Mouse (Mus musculus): ENCODE data around the gene Rapgef3.

The Rapgef3 gene

DNA sequence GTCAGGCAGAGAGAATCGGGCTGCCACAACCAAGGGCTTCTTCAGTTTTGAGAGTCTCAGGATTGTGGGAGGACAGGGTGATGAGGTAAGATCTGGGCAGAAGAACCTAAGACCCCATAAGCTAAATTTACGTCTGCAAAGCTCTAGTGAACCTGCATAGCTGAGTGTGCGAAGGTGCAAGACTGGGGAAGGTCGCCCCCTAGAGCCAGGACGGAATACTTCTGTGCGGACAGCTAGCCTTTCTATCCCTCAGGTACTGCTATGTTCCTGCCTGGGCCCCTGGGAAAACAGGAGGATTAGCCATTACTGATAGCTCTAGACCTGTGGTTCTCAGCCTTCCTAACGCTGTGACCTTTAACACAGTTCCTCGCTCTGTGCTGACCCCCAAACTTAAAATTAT, 8.7 kb upstream of the Rapgef3 start:
- in situ Hi-C loops (cut with MboI; ENCODE audit: low sequenced_read_pairs): no loop called here

GRCm38 (mm10) chr15:97773961-97774370, 6.2 kb upstream of the Rapgef3 start:
- in situ Hi-C loops (cut with MboI; ENCODE audit: low sequenced_read_pairs): no loop called here

DNA sequence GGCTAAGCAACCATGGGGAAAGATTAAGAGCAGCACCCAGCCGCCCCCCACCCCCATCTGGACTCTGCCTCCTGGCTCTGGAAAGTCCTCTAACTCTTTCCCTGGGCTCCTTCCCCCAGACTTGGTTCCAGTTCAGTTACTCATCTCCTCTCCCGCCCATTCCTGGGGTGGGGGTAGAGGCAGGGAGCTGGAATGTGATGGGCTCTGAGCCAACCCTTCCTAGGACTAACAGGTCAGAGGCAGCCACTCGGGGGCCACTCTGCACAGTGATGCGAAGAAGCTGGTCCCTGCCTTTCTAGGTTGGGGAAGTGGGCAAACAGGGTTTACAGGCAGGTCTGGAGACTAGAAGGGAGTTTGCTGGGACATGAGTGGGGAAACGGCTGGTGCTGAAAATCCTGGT, 5.3 kb upstream of the Rapgef3 start:
- in situ Hi-C loops (cut with MboI; ENCODE audit: low sequenced_read_pairs): no loop called here

- in situ Hi-C loops (cut with MboI; ENCODE audit: low sequenced_read_pairs): no loop called here
These were observed 2.5 kb upstream of the Rapgef3 start for GRCm38 (mm10) chr15:97770280-97770679.

GRCm38 (mm10) chr15:97768192-97768591, 420 bp upstream of the Rapgef3 start:
- in situ Hi-C loops (cut with MboI; ENCODE audit: low sequenced_read_pairs): no loop called here

DNA sequence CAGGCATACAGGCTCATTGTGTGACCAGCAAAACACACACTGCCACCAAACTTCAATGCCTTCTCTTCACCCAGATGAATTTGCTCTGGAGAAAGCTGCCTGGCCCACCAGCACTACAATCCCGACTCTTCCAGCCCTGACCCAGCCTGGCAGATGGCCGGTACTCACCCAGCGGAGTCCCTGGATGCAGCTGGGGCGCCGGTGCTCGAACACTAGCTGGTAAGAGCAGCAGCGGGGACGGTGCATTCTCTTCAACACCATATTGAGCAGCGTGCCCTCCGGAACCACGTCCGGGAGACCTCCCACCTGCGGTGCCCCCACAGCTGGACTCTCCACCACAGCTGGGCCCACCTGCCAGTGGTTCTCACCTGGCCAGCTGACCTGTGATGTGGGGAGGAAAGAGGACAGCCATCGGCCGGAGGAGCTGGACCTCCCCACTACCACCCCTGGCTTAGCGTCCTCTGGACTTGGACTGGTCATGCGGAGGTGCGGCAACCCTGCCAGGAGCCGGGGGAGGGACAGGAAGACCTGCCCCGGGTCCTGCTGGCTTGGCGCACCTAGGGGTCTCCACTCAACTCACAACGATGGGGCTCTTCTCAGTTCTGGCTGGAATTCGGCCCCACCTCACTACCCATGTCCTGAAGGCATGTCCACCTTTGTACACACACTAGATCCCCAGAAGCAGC, 1.0 kb downstream of the Rapgef3 start:
- in situ Hi-C loops (cut with MboI; ENCODE audit: low sequenced_read_pairs): no loop called here

DNA sequence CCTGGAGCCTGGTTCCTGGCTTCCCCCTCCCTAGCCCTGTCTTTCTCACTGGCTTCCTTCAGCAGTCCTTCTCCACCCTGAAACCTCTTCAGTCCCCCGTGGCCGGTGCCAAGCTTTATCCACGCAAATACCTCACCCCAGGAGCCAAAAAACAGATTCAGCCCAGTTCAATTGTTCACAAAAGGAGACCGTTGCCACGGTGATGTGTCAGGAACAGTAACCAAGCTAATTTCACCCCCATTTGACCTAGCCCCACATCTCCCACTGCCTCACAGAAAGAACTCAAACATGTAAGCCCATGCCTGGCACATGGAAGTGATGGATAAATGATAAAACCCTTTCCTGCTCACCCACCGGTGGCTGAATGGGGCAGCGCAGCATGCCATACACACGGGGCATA, 1.6 kb downstream of the Rapgef3 start:
- in situ Hi-C loops (cut with MboI; ENCODE audit: low sequenced_read_pairs): no loop called here

- in situ Hi-C loops (cut with MboI; ENCODE audit: low sequenced_read_pairs): no loop called here
These were observed 2.5 kb downstream of the Rapgef3 start for GRCm38 (mm10) chr15:97765090-97765794.

DNA sequence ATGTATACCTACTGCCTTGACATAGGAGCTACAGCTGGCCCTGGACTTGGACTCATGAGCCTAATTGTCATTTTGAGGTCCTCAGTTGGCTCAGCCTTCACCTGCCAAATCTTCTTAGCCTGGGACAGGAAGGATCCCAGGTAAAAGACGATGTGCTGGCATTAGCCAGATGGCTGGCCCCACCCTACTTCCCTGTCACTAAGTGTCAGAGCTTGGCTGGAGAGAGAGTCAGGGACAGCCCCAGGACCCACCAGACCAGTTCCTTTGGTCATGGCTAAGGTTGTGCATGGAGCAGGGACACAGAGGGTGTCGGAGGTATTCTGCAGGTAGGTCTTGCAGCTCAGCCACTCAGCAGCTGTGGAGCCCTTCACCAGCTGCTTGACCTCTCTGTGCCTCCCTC, 3.2 kb downstream of the Rapgef3 start:
- in situ Hi-C loops (cut with MboI; ENCODE audit: low sequenced_read_pairs): no loop called here

DNA sequence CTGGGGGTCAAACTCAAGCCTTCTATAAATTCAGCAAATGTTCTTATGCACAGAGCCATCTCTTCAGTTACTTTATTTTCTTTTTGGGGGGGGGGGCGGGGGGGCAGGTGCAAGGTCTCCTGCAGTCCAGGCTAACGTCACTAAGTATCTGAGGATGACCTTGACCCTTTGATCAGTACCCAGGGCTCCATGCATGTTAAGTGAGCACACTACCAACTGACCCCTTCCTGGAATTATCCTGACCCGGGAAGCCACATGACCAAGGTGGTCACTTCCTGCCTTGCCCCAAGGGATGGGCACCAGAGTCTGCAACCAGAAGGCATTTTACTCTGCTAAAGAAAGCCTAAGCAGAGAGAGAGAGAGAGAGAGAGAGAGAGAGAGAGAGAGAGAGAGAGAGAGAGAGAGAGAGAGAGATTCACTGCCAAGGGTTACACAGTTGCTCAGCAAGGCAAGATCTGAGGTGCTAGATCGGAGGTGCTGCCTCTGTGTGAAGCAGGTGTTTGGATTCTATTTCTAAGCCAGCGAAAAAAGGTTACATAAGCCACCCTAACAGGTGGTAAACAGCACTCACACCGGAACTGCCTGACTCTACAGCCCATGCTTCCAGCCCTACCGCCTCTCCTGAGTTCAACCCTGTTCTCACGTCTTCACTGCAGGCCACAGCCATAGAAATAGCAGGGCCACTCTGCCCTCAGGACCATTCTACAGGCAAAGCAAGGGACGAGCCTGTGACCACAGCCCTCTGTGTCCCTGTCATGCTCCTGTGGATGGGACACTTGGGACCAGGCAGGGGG, 4.3 kb downstream of the Rapgef3 start:
- in situ Hi-C loops (cut with MboI; ENCODE audit: low sequenced_read_pairs): no loop called here

- in situ Hi-C loops (cut with MboI; ENCODE audit: low sequenced_read_pairs): no loop called here
These were observed 5.0 kb downstream of the Rapgef3 start for GRCm38 (mm10) chr15:97762733-97763132.

DNA sequence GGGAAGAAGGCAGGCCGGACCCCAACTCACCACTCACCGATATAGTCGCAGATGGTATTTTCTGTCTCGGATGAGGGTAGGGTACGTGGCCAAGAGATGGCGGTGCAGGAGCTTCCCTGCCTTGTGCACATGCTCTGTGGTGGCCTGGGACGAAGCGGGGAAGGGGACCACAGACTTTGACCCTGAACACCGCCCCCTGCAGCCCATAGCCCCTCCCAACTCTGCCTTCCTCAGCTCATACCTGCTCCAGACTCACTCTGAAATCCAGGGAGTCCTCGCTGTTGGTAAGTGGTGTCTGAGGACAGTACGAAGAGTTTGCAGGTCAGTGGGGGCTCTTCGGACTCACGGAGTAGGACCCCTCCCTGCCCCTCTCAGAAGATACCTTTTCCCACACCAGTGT, 6.3 kb downstream of the Rapgef3 start:
- in situ Hi-C loops (cut with MboI; ENCODE audit: low sequenced_read_pairs): no loop called here

DNA sequence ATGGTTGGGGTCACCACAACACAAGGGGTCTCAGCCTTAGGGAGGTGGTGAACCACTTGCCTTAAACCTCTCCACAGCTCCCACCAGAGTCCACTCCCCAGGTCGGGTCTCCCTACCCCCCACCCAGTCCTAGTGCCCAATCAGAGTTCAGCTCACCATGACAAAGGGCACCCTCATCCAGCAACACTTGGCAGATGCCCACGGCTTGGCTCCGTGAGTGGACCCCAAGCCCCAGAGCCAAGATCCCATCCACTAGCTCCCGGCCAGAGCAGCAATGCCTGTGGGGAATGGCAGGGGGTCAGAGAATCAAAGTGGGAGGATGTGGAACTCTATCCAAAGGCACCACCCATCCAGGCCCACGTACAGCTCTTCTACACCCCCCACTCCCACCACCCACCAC, 6.8 kb downstream of the Rapgef3 start:
- in situ Hi-C loops (cut with MboI; ENCODE audit: low sequenced_read_pairs): no loop called here

GRCm38 (mm10) chr15:97760006-97760405, 7.8 kb downstream of the Rapgef3 start:
- in situ Hi-C loops (cut with MboI; ENCODE audit: low sequenced_read_pairs): no loop called here

- in situ Hi-C loops (cut with MboI; ENCODE audit: low sequenced_read_pairs): no loop called here
These were observed 12.4 kb downstream of the Rapgef3 start for GRCm38 (mm10) chr15:97755361-97755760.

- in situ Hi-C loops (cut with MboI; ENCODE audit: low sequenced_read_pairs): no loop called here
These were observed 13.3 kb downstream of the Rapgef3 start for GRCm38 (mm10) chr15:97754476-97754875.

GRCm38 (mm10) chr15:97752491-97752890, 15.3 kb downstream of the Rapgef3 start:
- in situ Hi-C loops (cut with MboI; ENCODE audit: low sequenced_read_pairs): no loop called here

- in situ Hi-C loops (cut with MboI; ENCODE audit: low sequenced_read_pairs): no loop called here
These were observed 16.1 kb downstream of the Rapgef3 start for GRCm38 (mm10) chr15:97751676-97752075.

DNA sequence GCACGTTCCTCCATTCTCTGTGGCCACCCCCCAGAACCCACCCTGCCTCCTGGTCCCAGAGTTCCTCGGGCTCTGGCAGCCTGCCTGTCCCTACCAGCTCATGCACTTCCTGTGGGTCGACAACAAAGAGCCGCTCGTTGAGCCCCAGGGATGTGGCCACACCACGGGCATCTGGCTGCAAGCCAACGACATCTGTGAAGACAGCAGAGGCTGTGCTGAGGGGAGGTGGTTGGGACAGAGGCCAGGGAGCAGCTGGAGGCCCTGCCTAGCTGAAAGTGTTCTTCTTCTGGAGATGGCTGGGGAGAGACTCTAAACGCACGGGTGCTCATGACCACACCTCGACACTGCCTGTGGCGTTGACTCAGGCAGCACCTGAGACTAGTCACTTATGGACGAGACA, 17.1 kb downstream of the Rapgef3 start:
- in situ Hi-C loops (cut with MboI; ENCODE audit: low sequenced_read_pairs): no loop called here

- in situ Hi-C loops (cut with MboI; ENCODE audit: low sequenced_read_pairs): no loop called here
These were observed 17.9 kb downstream of the Rapgef3 start for GRCm38 (mm10) chr15:97749841-97750240.

DNA sequence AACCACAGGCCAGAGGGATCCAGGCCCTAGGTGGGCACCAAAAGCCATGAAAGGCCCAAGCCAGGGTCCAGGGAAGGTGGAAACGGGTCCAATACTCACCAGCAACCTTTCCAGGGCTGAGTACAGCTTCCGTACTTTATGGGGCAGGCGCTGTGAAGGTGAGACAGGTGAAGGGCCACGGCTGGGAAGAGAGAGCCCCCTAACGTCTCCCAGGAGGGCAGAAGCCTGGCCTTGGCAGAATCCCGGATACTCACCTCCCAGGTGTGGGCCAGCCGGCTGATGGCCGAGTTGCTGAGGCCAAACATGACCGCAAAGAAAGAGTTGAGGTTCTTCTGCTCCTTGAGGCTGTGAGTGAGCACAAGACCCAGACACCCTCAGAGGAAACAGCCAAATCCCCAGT, 18.4 kb downstream of the Rapgef3 start:
- in situ Hi-C loops (cut with MboI; ENCODE audit: low sequenced_read_pairs): no loop called here

DNA sequence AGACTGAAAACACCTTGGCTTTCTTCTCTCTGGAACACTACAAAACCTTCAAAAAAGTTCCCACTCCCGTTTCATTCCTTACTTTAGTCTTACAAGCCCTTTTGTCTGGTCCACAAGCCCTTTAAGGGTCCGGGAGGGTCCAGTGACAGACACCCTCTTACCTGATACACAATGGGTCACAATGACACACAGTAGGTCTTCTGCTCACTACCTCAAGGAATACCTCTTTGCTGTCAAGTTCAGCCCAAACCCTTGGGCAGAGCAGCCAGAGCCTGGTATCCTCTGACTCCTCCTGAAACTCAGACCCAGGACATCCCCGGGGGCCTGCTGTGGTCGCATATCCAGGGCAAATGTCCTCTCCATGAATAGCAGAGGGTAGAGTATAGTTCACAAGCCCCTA, 18.8 kb downstream of the Rapgef3 start:
- in situ Hi-C loops (cut with MboI; ENCODE audit: low sequenced_read_pairs): no loop called here

Data from CH12F3 (cell line).